Mouse (Mus musculus) gastrocnemius, postnatal 10 days (tissue): Measurements from ENCODE around the gene Vmn2r16. TPM values are rescaled to one million over a fixed set of nuclear protein-coding genes. Genes with fewer than 3 reads are reported as not detected.

Experiments
- DNase-seq: peaks from one replicate; pipeline ENCODE4 v3.0.0; 2021; ENCODE audit warnings: mixed read lengths
- long read RNA-seq, 2 experiments: library from polyadenylated mRNA; stranded (forward); transcript quantifications; one replicate each; pipeline ENCODE4 v2.0.0; 2021
- total RNA-seq, 2 experiments: library from RNA; stranded (reverse); gene quantifications; 2 replicates each; pipeline ENCODE4 v1.2.3; 2021

Vmn2r16 gene
- not detected for total RNA-seq
- long read RNA-seq, experiment 1: 0 reads
- long read RNA-seq, experiment 2: 0 reads

- no peak for DNase-seq
Measured at GRCm38 (mm10) chr5:109329862-109330261, at the start of gene Vmn2r16. TSS of gene Vmn2r16 (plus strand) at chr5:109330162.

GRCm38 (mm10) chr5:109294655-109295054 is 35.3 kb upstream of the Vmn2r16 start:
- DNase-seq: no peak

- no peak for DNase-seq
Measured at GRCm38 (mm10) chr5:109297544-109297943, 32.4 kb upstream of the Vmn2r16 start, which contains the start of gene Vmn2r15. TSS of gene Vmn2r15 (minus strand) at chr5:109297644.

GRCm38 (mm10) chr5:109419388-109419787 is 89.4 kb downstream of the Vmn2r16 start, which contains the start of gene Vmn2r17:
TSS of gene Vmn2r17 (plus strand) at chr5:109419688.
- no peak for DNase-seq

Other genes with a start within 250 kb of the Vmn2r16 start
- not detected for gene Vmn2r12, start 232.2 kb upstream of the Vmn2r16 start, total RNA-seq
- gene Vmn2r13, start 138.0 kb upstream of the Vmn2r16 start, total RNA-seq: not detected
- not detected for gene Vmn2r14, start 105.5 kb upstream of the Vmn2r16 start, total RNA-seq
- gene Vmn2r15, start 32.5 kb upstream of the Vmn2r16 start, total RNA-seq: not detected
- gene Vmn2r17, start 89.5 kb downstream of the Vmn2r16 start, total RNA-seq: not detected
- 10 to 100 TPM; 10.4 to 13.1 TPM for gene Crlf2, start 228.8 kb downstream of the Vmn2r16 start, total RNA-seq